Mouse (Mus musculus) left cerebral cortex, adult 2 months (tissue): ENCODE results near the gene Znfx1. TPM values are rescaled to one million over a fixed set of nuclear protein-coding genes. Genes with fewer than 3 reads are reported as not detected.

ENCODE experiments used
- DNase-seq, 2 experiments: peaks; one replicate each; pipeline ENCODE4 v3.0.0; 2021 to 2022; ENCODE audit warnings: low spot score in 2 of 2, mixed read lengths in 1 of 2; ENCODE audit errors: extremely low spot score in 1 of 2
- H3K27ac ChIP-seq: fragments of 200-600 bp; 2 replicates; pipeline ENCODE4 v1.8.1; 2022
- H3K4me3 ChIP-seq: fragments of 200-600 bp; 2 replicates; pipeline ENCODE4 v1.8.1; 2022
- CTCF ChIP-seq: fragments of 200-600 bp; IDR thresholded peaks from 2 replicates; pipeline ENCODE4 v1.8.1; 2022; ENCODE audit warnings: antibody characterized with exemption, mild to moderate bottlenecking, moderate library complexity
- intact Hi-C: fragments of 180-260 bp; cut with DNase I; formaldehyde crosslinking; loops from one replicate; pipeline ENCODE4 v1.15.1; 2025
- total RNA-seq, 2 experiments: library from RNA; stranded (reverse); gene quantifications; 2 replicates each; pipeline ENCODE4 v1.2.3; 2021

The Znfx1 gene
- total RNA-seq, 2 experiments from 2014 or later, result 76.7 to 80.7 TPM

DNA sequence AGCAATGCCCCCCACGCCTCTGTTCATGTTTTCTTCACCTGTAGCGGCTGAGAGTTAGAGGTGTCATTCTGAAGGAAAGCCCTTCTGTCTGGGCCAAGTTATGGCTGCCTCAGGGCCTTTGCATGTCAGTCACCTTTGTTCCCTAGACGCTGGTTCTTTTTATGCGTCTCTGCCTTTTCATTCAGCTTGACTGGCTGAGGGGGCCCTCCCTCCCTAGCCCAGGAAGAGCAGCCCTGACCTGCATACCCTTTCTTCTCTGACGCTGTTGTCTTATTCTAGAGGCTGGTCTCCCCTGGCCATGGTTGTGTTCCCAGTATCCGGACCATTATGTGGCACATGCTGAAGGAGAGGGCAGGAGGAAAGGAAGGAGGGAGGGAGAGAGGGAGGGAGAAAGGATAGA, 18.3 kb upstream of the Znfx1 start:
- peak overlapping the region; percentile 97; the same call in 1 of the 2 replicates for H3K27ac ChIP-seq
- no peak overlapping the region for H3K4me3 ChIP-seq
- intact Hi-C loops, result no loop called here
- TF ChIP-seq CTCF, result no peak
- DNase-seq, result no peak

DNA sequence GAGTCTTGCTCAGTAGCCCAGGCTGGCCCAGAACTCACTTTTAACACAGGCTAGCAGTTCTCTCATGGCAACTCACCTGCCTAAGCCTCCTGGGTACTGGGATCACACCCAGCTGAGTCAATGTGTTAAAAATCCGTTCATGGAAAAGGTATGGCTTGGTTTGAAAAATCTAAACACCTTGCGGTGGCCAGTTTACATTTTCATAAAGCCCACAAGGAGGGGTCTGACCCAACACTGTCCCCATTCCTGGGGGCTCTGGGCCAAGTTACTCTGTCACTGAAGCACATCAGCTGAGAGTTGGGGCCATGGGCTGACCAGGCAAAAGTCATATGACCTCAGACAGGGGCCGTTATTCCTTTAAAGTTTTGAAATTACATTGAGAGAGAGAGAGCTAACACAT, 17.6 kb upstream of the Znfx1 start:
- no peak for TF ChIP-seq CTCF
- intact Hi-C loops, result no loop called here
- no peak for DNase-seq
- Histone ChIP-seq H3K27ac (peak overlapping the region; percentile 97), H3K4me3 (no peak overlapping the region)

- DNase-seq, result peak; percentile 56 to 72
- TF ChIP-seq CTCF, result no peak
- peak overlapping the region; percentile 97 for H3K27ac ChIP-seq
- intact Hi-C loops, result loop anchor here (1.0 to 2.0 kb wide), 2 partner anchors 71 to 98 kb away; no protein-coding TSS in a partner anchor
- H3K4me3 ChIP-seq, result no peak overlapping the region
These were observed 16.9 kb upstream of the Znfx1 start for GRCm38 (mm10) chr2:167079535-167080257.

GRCm38 (mm10) chr2:167078931-167079495, 16.2 kb upstream of the Znfx1 start:
- intact Hi-C loops, result loop anchor here (1.0 to 2.0 kb wide), 2 partner anchors 72 to 98 kb away; no protein-coding TSS in a partner anchor
- TF ChIP-seq CTCF, result no peak
- Histone ChIP-seq H3K27ac (peak overlapping the region; percentile 97), H3K4me3 (no peak overlapping the region)
- DNase-seq, result no peak

DNA sequence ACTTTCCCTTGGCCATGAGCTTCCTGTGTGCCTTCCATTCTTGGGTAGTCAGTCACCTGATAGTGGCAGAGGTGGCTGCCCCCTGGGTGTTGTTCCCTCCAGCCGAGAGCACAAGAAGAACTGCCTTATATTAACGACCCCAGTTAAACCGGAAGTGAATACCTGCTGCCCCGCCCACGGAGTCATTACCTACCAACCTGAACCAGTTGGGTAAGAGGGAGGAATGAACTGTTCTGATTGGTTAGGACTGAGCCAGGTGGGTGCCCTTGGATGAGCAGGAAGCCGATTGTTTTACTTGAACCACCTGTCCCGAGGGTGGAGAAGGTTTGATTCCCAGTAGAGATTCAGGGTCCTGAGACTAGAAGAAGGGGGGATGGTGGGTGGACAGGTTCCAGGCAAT, 15.7 kb upstream of the Znfx1 start:
- TF ChIP-seq CTCF, result no peak
- intact Hi-C loops, result loop anchor here (2.0 kb wide), 1 partner anchor 72 kb away; no protein-coding TSS in a partner anchor

DNA sequence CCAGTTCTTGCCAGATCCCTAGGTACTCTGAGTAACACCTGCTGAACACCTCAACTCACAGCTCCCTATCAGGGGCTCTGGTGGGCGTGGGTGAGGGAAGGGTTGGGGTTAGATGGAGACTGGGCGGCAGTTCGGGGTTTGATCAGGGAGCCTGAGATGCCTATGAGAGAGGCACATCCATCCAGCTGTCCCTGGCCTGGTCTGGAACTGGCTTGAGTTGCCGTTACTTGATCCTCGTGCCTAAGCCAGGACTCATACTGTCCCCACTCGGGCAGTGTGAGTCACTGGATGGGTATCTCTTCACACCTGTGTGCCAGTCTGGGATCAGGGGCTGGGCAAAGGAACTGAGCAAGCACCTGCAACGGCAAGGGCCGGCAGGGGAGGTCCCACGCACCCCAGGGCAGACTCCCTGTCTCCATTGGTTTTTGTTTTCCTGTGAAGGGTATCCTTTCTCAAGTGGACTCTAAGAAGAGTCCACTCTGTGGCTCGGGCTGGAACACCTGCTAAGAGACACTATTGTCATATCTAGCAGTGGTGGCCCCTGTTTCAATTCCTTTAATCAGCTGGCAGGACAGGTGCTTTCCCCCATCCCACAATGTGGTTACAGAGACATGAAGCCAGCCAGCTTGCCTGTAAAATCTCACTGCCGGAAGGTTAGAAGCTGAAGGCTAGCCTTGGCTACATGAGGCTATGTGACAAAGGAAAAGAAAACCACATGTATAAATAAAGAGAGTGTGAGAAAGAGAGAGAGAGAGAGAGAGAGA, 14.6 kb upstream of the Znfx1 start:
- no peak for DNase-seq
- TF ChIP-seq CTCF, result no peak
- H3K27ac ChIP-seq, result no peak overlapping the region
- intact Hi-C loops, result no loop called here
- H3K4me3 ChIP-seq, result no peak overlapping the region

More for the DNA sequence above, 15.7 kb upstream of the Znfx1 start:
- Histone ChIP-seq H3K27ac (peak overlapping the region; percentile 97), H3K4me3 (no peak overlapping the region)
- no peak for DNase-seq

- no peak for DNase-seq
- no peak for TF ChIP-seq CTCF
- Histone ChIP-seq H3K4me3 (no peak overlapping the region), H3K27ac (no peak overlapping the region)
- intact Hi-C loops, result no loop called here
These were observed 13.9 kb upstream of the Znfx1 start for GRCm38 (mm10) chr2:167076759-167077158.

DNA sequence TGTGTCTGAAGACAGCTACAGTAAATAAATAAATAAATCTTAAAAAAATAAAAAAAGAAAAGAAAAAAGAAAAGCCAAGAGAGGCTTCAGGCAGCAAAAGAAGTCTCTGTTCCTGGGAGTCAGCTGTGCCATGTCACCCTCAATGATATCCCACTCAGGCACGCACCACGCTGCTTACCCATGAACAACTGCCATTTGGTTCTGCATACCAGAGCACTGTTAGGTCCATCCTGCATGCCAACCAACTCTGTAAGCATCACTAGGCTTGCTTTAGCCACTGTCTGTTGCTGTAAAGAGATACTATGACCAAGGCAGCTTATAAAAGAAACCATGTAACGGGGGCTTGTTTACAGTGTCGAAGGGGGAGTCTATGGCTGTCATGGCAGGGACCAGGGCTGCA, 13.5 kb upstream of the Znfx1 start:
- no peak overlapping the region for H3K4me3 ChIP-seq
- H3K27ac ChIP-seq, result no peak overlapping the region
- no peak for TF ChIP-seq CTCF
- intact Hi-C loops, result no loop called here
- no peak for DNase-seq

GRCm38 (mm10) chr2:167074587-167074986, 11.8 kb upstream of the Znfx1 start:
- Histone ChIP-seq H3K27ac (no peak overlapping the region), H3K4me3 (no peak overlapping the region)
- no peak for DNase-seq
- intact Hi-C loops, result loop anchor here (5.0 kb wide), 2 partner anchors 33 to 348 kb away; partner anchors contain the start of gene Slc9a8
- no peak for TF ChIP-seq CTCF

- H3K27ac ChIP-seq, result peak overlapping the region; percentile 91
- peak overlapping the region; percentile 53 for H3K4me3 ChIP-seq
- DNase-seq, result peak; percentile 93 to 97
- intact Hi-C loops, result loop anchor here (1.0 to 5.0 kb wide), 6 partner anchors 35 to 350 kb away; partner anchors contain the start of genes Kcnb1 and Slc9a8
- TF ChIP-seq CTCF, result peak; percentile 100
These were observed 9.1 kb upstream of the Znfx1 start for GRCm38 (mm10) chr2:167071641-167072601.

GRCm38 (mm10) chr2:167071266-167071640, 8.4 kb upstream of the Znfx1 start:
- TF ChIP-seq CTCF, result no peak
- Histone ChIP-seq H3K4me3 (peak overlapping the region; percentile 53), H3K27ac (peak overlapping the region; percentile 91)
- intact Hi-C loops, result loop anchor here (5.0 kb wide), 2 partner anchors 36 to 351 kb away; partner anchors contain the start of gene Slc9a8
- no peak for DNase-seq
